Mouse (Mus musculus): ENCODE results near the gene Ghrhr. TPM values are rescaled to one million over a fixed set of nuclear protein-coding genes. Genes with fewer than 3 reads are reported as not detected.
A peak's percentile ranks its signal among the peaks of the same experiment; 100 is the strongest.

The Ghrhr gene
- polyA plus RNA-seq, 1 experiment from 2014 or later, result not detected

GRCm38 (mm10) chr6:55396622-55397041, 20.5 kb downstream of the Ghrhr start:
- Histone ChIP-seq H3K4me1 (ENCODE audit: control insufficient read depth, insufficient read depth, low read length) (peaks cover 20% of the 10 kb centered on the region), H3K27ac (replicated peaks; ENCODE audit: low read depth, low read length) (peak overlapping the region; percentile 49), H3K36me3 (ENCODE audit: control insufficient read depth, insufficient read depth, low read length) (no peaks in the 10 kb centered on the region), H3K9ac (replicated peaks; ENCODE audit: low read length) (0 out of 2 replicates have a peak overlapping the region, but pooled peaks have one; percentile 12), H3K9me3 (ENCODE audit: control insufficient read depth, low read length) (no peaks in the 10 kb centered on the region), H3K27me3 (ENCODE audit: control insufficient read depth, insufficient read depth, low read length) (no peaks in the 10 kb centered on the region), H3K4me2 (ENCODE audit: low read length) (peak overlapping the region; percentile 10; the same call in 1 of the 2 replicates), H3K4me3 (replicated peaks; ENCODE audit: low read depth, low read length) (no peak overlapping the region)
- DNase-seq (peak; percentile 69), ATAC-seq (ENCODE audit: low FRiP score, low TSS enrichment) (peak; percentile 67)
- 47% methylated on average over 11 of the region's 11 CpGs for WGBS

- Histone ChIP-seq H3K4me3 (replicated peaks; ENCODE audit: low read depth, low read length) (no peak overlapping the region), H3K9ac (replicated peaks; ENCODE audit: low read length) (no peak overlapping the region), H3K36me3 (ENCODE audit: control insufficient read depth, insufficient read depth, low read length) (no peaks in the 10 kb centered on the region), H3K4me1 (ENCODE audit: control insufficient read depth, insufficient read depth, low read length) (peaks cover 20% of the 10 kb centered on the region), H3K27ac (replicated peaks; ENCODE audit: low read depth, low read length) (no peak overlapping the region), H3K9me3 (ENCODE audit: control insufficient read depth, low read length) (no peaks in the 10 kb centered on the region), H3K4me2 (ENCODE audit: low read length) (no peak overlapping the region), H3K27me3 (ENCODE audit: control insufficient read depth, insufficient read depth, low read length) (no peaks in the 10 kb centered on the region)
- WGBS, result 79% methylated on average over 9 of the region's 9 CpGs
- DNase-seq (no peak), ATAC-seq (ENCODE audit: low FRiP score, low TSS enrichment) (no peak)
These were observed 23.0 kb downstream of the Ghrhr start for GRCm38 (mm10) chr6:55398869-55399628.

- H3K4me3 ChIP-seq (replicated peaks; ENCODE audit: low read depth, low read length), result no peak overlapping the region
- WGBS, result 66% methylated on average over 5 of the region's 5 CpGs
- no peaks in the 10 kb centered on the region for H3K27me3 ChIP-seq (ENCODE audit: control insufficient read depth, insufficient read depth, low read length)
- peaks cover 20% of the 10 kb centered on the region for H3K4me1 ChIP-seq (ENCODE audit: control insufficient read depth, insufficient read depth, low read length)
- H3K9ac ChIP-seq (replicated peaks; ENCODE audit: low read length), result no peak overlapping the region
- ATAC-seq (ENCODE audit: low FRiP score, low TSS enrichment) (no peak), DNase-seq (peak; percentile 82)
- no peak overlapping the region for H3K4me2 ChIP-seq (ENCODE audit: low read length)
- H3K9me3 ChIP-seq (ENCODE audit: control insufficient read depth, low read length), result no peaks in the 10 kb centered on the region
- H3K36me3 ChIP-seq (ENCODE audit: control insufficient read depth, insufficient read depth, low read length), result no peaks in the 10 kb centered on the region
- H3K27ac ChIP-seq (replicated peaks; ENCODE audit: low read depth, low read length), result no peak overlapping the region
These were observed 23.8 kb downstream of the Ghrhr start for GRCm38 (mm10) chr6:55399910-55400309.

GRCm38 (mm10) chr6:55402041-55402776, 26.1 kb downstream of the Ghrhr start:
- Histone ChIP-seq H3K4me1 (ENCODE audit: control insufficient read depth, insufficient read depth, low read length) (0 out of 2 replicates have a peak, but pooled peaks cover 9% of the 10 kb centered on the region), H3K27ac (replicated peaks; ENCODE audit: low read depth, low read length) (no peak overlapping the region), H3K4me3 (replicated peaks; ENCODE audit: low read depth, low read length) (no peak overlapping the region), H3K9ac (replicated peaks; ENCODE audit: low read length) (no peak overlapping the region), H3K9me3 (ENCODE audit: control insufficient read depth, low read length) (no peaks in the 10 kb centered on the region), H3K4me2 (ENCODE audit: low read length) (no peak overlapping the region), H3K36me3 (ENCODE audit: control insufficient read depth, insufficient read depth, low read length) (no peaks in the 10 kb centered on the region), H3K27me3 (ENCODE audit: control insufficient read depth, insufficient read depth, low read length) (no peaks in the 10 kb centered on the region)
- WGBS, result 73% methylated on average over 9 of the region's 9 CpGs
- ATAC-seq (ENCODE audit: low FRiP score, low TSS enrichment), result no peak
- no peak for DNase-seq

GRCm38 (mm10) chr6:55403411-55404309, 27.6 kb downstream of the Ghrhr start:
- WGBS, result 86% methylated on average over 9 of the region's 9 CpGs
- no peak for DNase-seq
- no peak overlapping the region for H3K27ac ChIP-seq (replicated peaks; ENCODE audit: low read depth, low read length)
- H3K27me3 ChIP-seq (ENCODE audit: control insufficient read depth, insufficient read depth, low read length), result no peaks in the 10 kb centered on the region
- no peak overlapping the region for H3K4me3 ChIP-seq (replicated peaks; ENCODE audit: low read depth, low read length)
- H3K4me1 ChIP-seq (ENCODE audit: control insufficient read depth, insufficient read depth, low read length), result 0 out of 2 replicates have a peak, but pooled peaks cover 9% of the 10 kb centered on the region
- no peak overlapping the region for H3K4me2 ChIP-seq (ENCODE audit: low read length)
- no peaks in the 10 kb centered on the region for H3K36me3 ChIP-seq (ENCODE audit: control insufficient read depth, insufficient read depth, low read length)
- H3K9me3 ChIP-seq (ENCODE audit: control insufficient read depth, low read length), result no peaks in the 10 kb centered on the region
- H3K9ac ChIP-seq (replicated peaks; ENCODE audit: low read length), result no peak overlapping the region
- ATAC-seq (ENCODE audit: low FRiP score, low TSS enrichment), result no peak

- Histone ChIP-seq H3K4me3 (replicated peaks; ENCODE audit: low read depth, low read length) (no peak overlapping the region), H3K4me2 (ENCODE audit: low read length) (no peak overlapping the region), H3K4me1 (ENCODE audit: control insufficient read depth, insufficient read depth, low read length) (0 out of 2 replicates have a peak, but pooled peaks cover 7% of the 10 kb centered on the region), H3K27me3 (ENCODE audit: control insufficient read depth, insufficient read depth, low read length) (no peaks in the 10 kb centered on the region), H3K9me3 (ENCODE audit: control insufficient read depth, low read length) (no peaks in the 10 kb centered on the region), H3K9ac (replicated peaks; ENCODE audit: low read length) (no peak overlapping the region), H3K36me3 (ENCODE audit: control insufficient read depth, insufficient read depth, low read length) (no peaks in the 10 kb centered on the region), H3K27ac (replicated peaks; ENCODE audit: low read depth, low read length) (no peak overlapping the region)
- WGBS, result 84% methylated on average over 5 of the region's 5 CpGs
- DNase-seq (no peak), ATAC-seq (ENCODE audit: low FRiP score, low TSS enrichment) (no peak)
These were observed 28.4 kb downstream of the Ghrhr start for GRCm38 (mm10) chr6:55404421-55404990.

GRCm38 (mm10) chr6:55407345-55407744, 31.2 kb downstream of the Ghrhr start:
- Histone ChIP-seq H3K4me3 (replicated peaks; ENCODE audit: low read depth, low read length) (no peak overlapping the region), H3K4me1 (ENCODE audit: control insufficient read depth, insufficient read depth, low read length) (peaks cover 4% of the 10 kb centered on the region; the same call in 1 of the 2 replicates), H3K9ac (replicated peaks; ENCODE audit: low read length) (no peak overlapping the region), H3K27me3 (ENCODE audit: control insufficient read depth, insufficient read depth, low read length) (no peaks in the 10 kb centered on the region), H3K27ac (replicated peaks; ENCODE audit: low read depth, low read length) (no peak overlapping the region), H3K4me2 (ENCODE audit: low read length) (no peak overlapping the region), H3K9me3 (ENCODE audit: control insufficient read depth, low read length) (no peaks in the 10 kb centered on the region), H3K36me3 (ENCODE audit: control insufficient read depth, insufficient read depth, low read length) (no peaks in the 10 kb centered on the region)
- DNase-seq (no peak), ATAC-seq (ENCODE audit: low FRiP score, low TSS enrichment) (no peak)
- WGBS, result 89% methylated on average over 4 of the region's 4 CpGs

Data from midbrain, embryonic 14.5 days (tissue).